Mouse (Mus musculus): ENCODE results near the gene Nupr1. TPM values are rescaled to one million over a fixed set of nuclear protein-coding genes. Genes with fewer than 3 reads are reported as not detected.

The Nupr1 gene
- polyA plus RNA-seq, 1 experiment from 2014 or later = 7.0 TPM

GRCm38 (mm10) chr7:126594862-126595561 is 35.6 kb downstream of the Nupr1 start, which contains the start of gene Il27:
Gene Il27, minus strand, starts transcription at chr7:126594941.
- no peak within 1 kb of the TSS for H3K4me2 ChIP-seq (ENCODE audit: low read length)
- DNase-seq (ENCODE audit: low spot score) = no peak
- H3K4me3 ChIP-seq (ENCODE audit: low read depth, low read length) = no peak within 1 kb of the TSS
- no peaks in the 10 kb centered on the region for H3K9me3 ChIP-seq (replicated peaks; ENCODE audit: control insufficient read depth, low read length)
- H3K4me1 ChIP-seq (ENCODE audit: control insufficient read depth, insufficient read depth, low read length) = no peaks in the 10 kb centered on the region
- H3K27ac ChIP-seq (ENCODE audit: low read depth, low read length) = no peak within 1 kb of the TSS
- no peak for ATAC-seq
- H3K27me3 ChIP-seq (replicated peaks; ENCODE audit: control insufficient read depth, insufficient read depth, low read length) = no peaks in the 10 kb centered on the region
- no peak within 1 kb of the TSS for H3K9ac ChIP-seq (ENCODE audit: low read length)
- WGBS = 85% methylated on average over 11 of the region's 11 CpGs
- no peaks in the 10 kb centered on the region for H3K36me3 ChIP-seq (ENCODE audit: control insufficient read depth, insufficient read depth, low read length)

GRCm38 (mm10) chr7:126587779-126588178 is 42.9 kb downstream of the Nupr1 start:
- Histone ChIP-seq H3K4me3 (ENCODE audit: low read depth, low read length) (no peak overlapping the region), H3K9ac (ENCODE audit: low read length) (peak overlapping the region; percentile 40), H3K36me3 (ENCODE audit: control insufficient read depth, insufficient read depth, low read length) (no peaks in the 10 kb centered on the region), H3K4me1 (ENCODE audit: control insufficient read depth, insufficient read depth, low read length) (peaks cover under 1% of the 10 kb centered on the region; the same call in 1 of the 2 replicates), H3K4me2 (ENCODE audit: low read length) (no peak overlapping the region), H3K9me3 (replicated peaks; ENCODE audit: control insufficient read depth, low read length) (no peaks in the 10 kb centered on the region), H3K27ac (ENCODE audit: low read depth, low read length) (no peak overlapping the region), H3K27me3 (replicated peaks; ENCODE audit: control insufficient read depth, insufficient read depth, low read length) (no peaks in the 10 kb centered on the region; the same call in 1 of the 2 replicates)
- WGBS = 2% methylated on average over 16 of the region's 16 CpGs
- no peak for ATAC-seq
- peak; percentile 45 for DNase-seq (ENCODE audit: low spot score)

- no peak for DNase-seq (ENCODE audit: low spot score)
- ATAC-seq = no peak
- Histone ChIP-seq H3K9me3 (replicated peaks; ENCODE audit: control insufficient read depth, low read length) (no peaks in the 10 kb centered on the region), H3K4me1 (ENCODE audit: control insufficient read depth, insufficient read depth, low read length) (peaks cover 4% of the 10 kb centered on the region; the same call in 1 of the 2 replicates), H3K36me3 (ENCODE audit: control insufficient read depth, insufficient read depth, low read length) (no peaks in the 10 kb centered on the region), H3K4me3 (ENCODE audit: low read depth, low read length) (no peak overlapping the region), H3K9ac (ENCODE audit: low read length) (no peak overlapping the region), H3K4me2 (ENCODE audit: low read length) (no peak overlapping the region), H3K27ac (ENCODE audit: low read depth, low read length) (no peak overlapping the region), H3K27me3 (replicated peaks; ENCODE audit: control insufficient read depth, insufficient read depth, low read length) (no peaks in the 10 kb centered on the region; the same call in 1 of the 2 replicates)
- 69% methylated on average over 8 of the region's 8 CpGs for WGBS
Observed at GRCm38 (mm10) chr7:126586839-126587238, 43.8 kb downstream of the Nupr1 start.

DNA sequence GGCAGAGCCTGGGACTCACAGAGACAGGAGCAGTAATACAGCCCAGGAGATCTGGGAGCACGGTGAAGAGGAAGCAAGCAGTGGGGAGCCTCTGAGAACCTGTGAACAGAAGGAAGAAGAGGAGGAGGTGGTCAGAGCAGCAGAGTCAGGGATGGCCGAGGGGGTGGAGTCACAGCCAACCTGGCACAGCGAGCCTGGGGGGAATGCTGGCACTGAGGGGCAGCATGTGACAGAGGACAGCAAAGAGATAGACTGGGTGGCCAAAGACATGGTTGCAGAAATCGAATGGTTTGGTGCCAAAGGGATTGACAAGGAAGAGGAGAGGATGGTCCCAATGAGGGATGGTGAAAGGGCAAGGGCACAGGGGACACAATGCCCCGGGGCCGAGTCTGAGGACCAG is 44.9 kb downstream of the Nupr1 start, which contains the start of gene Cln3:
Gene Cln3, minus strand, starts transcription at position 101 of the 400 bp plus-strand sequence.
- Histone ChIP-seq H3K4me3 (ENCODE audit: low read depth, low read length) (no peak within 1 kb of the TSS), H3K4me1 (ENCODE audit: control insufficient read depth, insufficient read depth, low read length) (peaks cover 4% of the 10 kb centered on the region; the same call in 1 of the 2 replicates), H3K4me2 (ENCODE audit: low read length) (no peak within 1 kb of the TSS), H3K27me3 (replicated peaks; ENCODE audit: control insufficient read depth, insufficient read depth, low read length) (no peaks in the 10 kb centered on the region; the same call in 1 of the 2 replicates), H3K9me3 (replicated peaks; ENCODE audit: control insufficient read depth, low read length) (no peaks in the 10 kb centered on the region), H3K9ac (ENCODE audit: low read length) (no peak within 1 kb of the TSS), H3K36me3 (ENCODE audit: control insufficient read depth, insufficient read depth, low read length) (no peaks in the 10 kb centered on the region), H3K27ac (ENCODE audit: low read depth, low read length) (no peak within 1 kb of the TSS)
- WGBS = 80% methylated on average over 6 of the region's 6 CpGs
- DNase-seq (ENCODE audit: low spot score) (no peak), ATAC-seq (no peak)

- H3K27me3 ChIP-seq (replicated peaks; ENCODE audit: control insufficient read depth, insufficient read depth, low read length) = no peaks in the 10 kb centered on the region; the same call in 1 of the 2 replicates
- H3K9ac ChIP-seq (ENCODE audit: low read length) = no peak within 1 kb of the TSS
- no peak for ATAC-seq
- WGBS = 87% methylated on average over 8 of the region's 8 CpGs
- no peak within 1 kb of the TSS for H3K27ac ChIP-seq (ENCODE audit: low read depth, low read length)
- peaks cover 4% of the 10 kb centered on the region; the same call in 1 of the 2 replicates for H3K4me1 ChIP-seq (ENCODE audit: control insufficient read depth, insufficient read depth, low read length)
- H3K9me3 ChIP-seq (replicated peaks; ENCODE audit: control insufficient read depth, low read length) = no peaks in the 10 kb centered on the region
- no peaks in the 10 kb centered on the region for H3K36me3 ChIP-seq (ENCODE audit: control insufficient read depth, insufficient read depth, low read length)
- H3K4me2 ChIP-seq (ENCODE audit: low read length) = peak within 1 kb of the TSS; percentile 79
- H3K4me3 ChIP-seq (ENCODE audit: low read depth, low read length) = peak within 1 kb of the TSS; percentile 49
- no peak for DNase-seq (ENCODE audit: low spot score)
Observed at GRCm38 (mm10) chr7:126584506-126584977, 46.1 kb downstream of the Nupr1 start, which contains the start of gene Apobr. Gene Apobr, plus strand, starts transcription at chr7:126584942.

DNA sequence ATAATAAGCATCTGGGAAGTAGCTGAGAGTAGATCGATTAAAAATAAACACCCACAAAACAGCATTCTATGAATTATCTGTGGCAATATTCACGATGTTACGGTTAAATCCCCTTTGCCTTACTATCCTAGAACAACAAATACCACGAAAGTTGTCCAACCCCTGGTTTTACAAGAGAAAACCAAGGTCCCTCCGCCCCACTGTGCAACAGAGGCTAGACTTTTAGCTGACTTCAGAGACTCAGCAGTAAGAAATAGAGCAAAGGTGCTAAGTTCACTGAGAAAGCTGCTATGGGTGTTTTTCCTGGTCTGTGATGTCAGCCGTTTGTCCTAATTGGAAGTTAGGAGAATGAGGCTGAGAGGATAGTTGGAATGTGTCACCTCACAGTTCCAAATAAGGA is 46.9 kb downstream of the Nupr1 start:
- H3K9ac ChIP-seq (ENCODE audit: low read length) = peak overlapping the region; percentile 61; the same call in 1 of the 2 replicates
- no peak for ATAC-seq
- no peak for DNase-seq (ENCODE audit: low spot score)

DNA sequence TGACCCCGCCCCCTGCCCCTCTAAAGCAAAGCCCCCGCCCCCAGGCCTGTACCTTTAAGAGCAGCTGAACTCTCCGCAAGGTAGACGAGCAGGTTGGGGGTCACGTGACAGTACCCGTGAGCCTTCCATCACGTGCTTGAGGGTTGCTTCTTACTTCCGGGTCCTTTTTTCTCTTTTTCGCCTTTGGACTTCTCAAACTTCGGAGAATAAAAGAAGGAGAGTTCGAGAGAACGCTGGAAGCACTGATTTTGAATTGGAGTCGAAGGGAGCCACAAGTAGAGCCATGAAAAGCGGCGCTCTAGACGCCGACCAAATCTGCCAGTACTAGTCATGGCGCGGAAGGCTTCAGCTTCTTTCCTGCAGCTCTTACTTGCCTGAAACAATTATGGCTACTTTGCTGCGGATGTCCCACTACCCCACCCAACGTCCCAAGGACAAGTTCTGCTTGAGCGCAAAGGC is 47.4 kb downstream of the Nupr1 start:
- Histone ChIP-seq H3K27ac (ENCODE audit: low read depth, low read length) (peak overlapping the region; percentile 83), H3K4me2 (ENCODE audit: low read length) (peak overlapping the region; percentile 79), H3K9me3 (replicated peaks; ENCODE audit: control insufficient read depth, low read length) (no peaks in the 10 kb centered on the region), H3K9ac (ENCODE audit: low read length) (peak overlapping the region; percentile 61), H3K4me3 (ENCODE audit: low read depth, low read length) (peak overlapping the region; percentile 49), H3K4me1 (ENCODE audit: control insufficient read depth, insufficient read depth, low read length) (peaks cover 4% of the 10 kb centered on the region; the same call in 1 of the 2 replicates), H3K36me3 (ENCODE audit: control insufficient read depth, insufficient read depth, low read length) (peaks cover 7% of the 10 kb centered on the region), H3K27me3 (replicated peaks; ENCODE audit: control insufficient read depth, insufficient read depth, low read length) (no peaks in the 10 kb centered on the region; the same call in 1 of the 2 replicates)
- ATAC-seq (peak; percentile 95), DNase-seq (ENCODE audit: low spot score) (peak; percentile 95)
- under 1% methylated on average over 22 of the region's 22 CpGs for WGBS

More for the DNA sequence above, 46.9 kb downstream of the Nupr1 start:
- Histone ChIP-seq H3K9me3 (replicated peaks; ENCODE audit: control insufficient read depth, low read length) (no peaks in the 10 kb centered on the region), H3K4me3 (ENCODE audit: low read depth, low read length) (peak overlapping the region; percentile 49), H3K4me1 (ENCODE audit: control insufficient read depth, insufficient read depth, low read length) (peaks cover 4% of the 10 kb centered on the region; the same call in 1 of the 2 replicates), H3K27ac (ENCODE audit: low read depth, low read length) (no peak overlapping the region), H3K36me3 (ENCODE audit: control insufficient read depth, insufficient read depth, low read length) (peaks cover 2% of the 10 kb centered on the region), H3K27me3 (replicated peaks; ENCODE audit: control insufficient read depth, insufficient read depth, low read length) (no peaks in the 10 kb centered on the region; the same call in 1 of the 2 replicates), H3K4me2 (ENCODE audit: low read length) (peak overlapping the region; percentile 79)
- 60% methylated on average over 6 of the region's 6 CpGs for WGBS

DNA sequence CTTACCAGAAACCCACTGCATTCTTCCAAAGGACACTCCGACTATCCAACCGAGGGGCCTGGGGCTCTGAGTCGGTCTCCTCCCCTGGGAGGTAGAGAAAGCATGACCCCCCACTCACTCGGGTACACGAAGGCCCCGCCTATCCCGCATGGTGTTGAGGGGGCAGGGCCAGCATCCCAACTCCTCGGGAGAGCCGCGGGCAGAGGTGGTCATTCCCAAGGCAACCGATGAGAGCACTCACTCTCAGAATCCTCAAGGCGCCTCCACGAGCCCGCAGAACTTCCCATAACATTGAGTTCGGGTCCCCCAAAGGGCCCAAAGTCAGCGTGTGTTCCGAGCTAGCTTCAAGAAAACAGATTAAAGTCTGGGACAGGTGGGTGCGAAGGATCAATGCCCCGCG is 47.9 kb downstream of the Nupr1 start:
- no peak overlapping the region; the same call in 1 of the 2 replicates for H3K27ac ChIP-seq (ENCODE audit: low read depth, low read length)
- 3% methylated on average over 20 of the region's 20 CpGs for WGBS
- peak; percentile 45 for DNase-seq (ENCODE audit: low spot score)

More for the DNA sequence above, 47.9 kb downstream of the Nupr1 start:
- Histone ChIP-seq H3K27me3 (replicated peaks; ENCODE audit: control insufficient read depth, insufficient read depth, low read length) (no peaks in the 10 kb centered on the region), H3K36me3 (ENCODE audit: control insufficient read depth, insufficient read depth, low read length) (peaks cover 8% of the 10 kb centered on the region), H3K9me3 (replicated peaks; ENCODE audit: control insufficient read depth, low read length) (no peaks in the 10 kb centered on the region), H3K9ac (ENCODE audit: low read length) (peak overlapping the region; percentile 61), H3K4me2 (ENCODE audit: low read length) (peak overlapping the region; percentile 79), H3K4me1 (ENCODE audit: control insufficient read depth, insufficient read depth, low read length) (peaks cover 4% of the 10 kb centered on the region; the same call in 1 of the 2 replicates), H3K4me3 (ENCODE audit: low read depth, low read length) (peak overlapping the region; percentile 49)
- ATAC-seq = peak; percentile 76
